Mouse (Mus musculus): ENCODE data around the gene Pard3.

Gene Pard3

GRCm38 (mm10) chr8:127330258-127331187 is 266.8 kb downstream of the Pard3 start:
- no peak for TF ChIP-seq GATA4 (IDR thresholded peaks at IDR 0.05; ENCODE audit: insufficient replicate concordance, low read length)

DNA sequence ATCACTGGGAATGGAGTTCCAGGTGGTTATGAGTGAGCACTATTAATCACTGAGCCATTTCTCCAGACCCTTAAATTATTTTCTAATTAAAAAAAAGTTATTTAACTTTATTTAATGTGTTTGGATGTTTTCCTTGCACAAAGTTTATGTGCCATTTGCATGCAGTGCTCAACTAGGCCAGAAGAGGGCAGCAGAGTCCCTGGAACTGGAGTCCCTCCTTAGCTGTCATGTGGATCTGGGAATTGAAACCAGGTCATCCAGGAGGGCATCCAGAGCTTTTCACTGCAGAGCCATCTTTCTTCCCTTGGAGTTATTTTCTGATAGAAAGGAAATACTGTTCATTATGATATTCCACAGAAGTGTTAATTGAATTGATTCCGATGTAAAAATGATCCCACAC is 268.1 kb downstream of the Pard3 start:
- TF ChIP-seq GATA4 (IDR thresholded peaks at IDR 0.05; ENCODE audit: insufficient replicate concordance, low read length) = no peak

DNA sequence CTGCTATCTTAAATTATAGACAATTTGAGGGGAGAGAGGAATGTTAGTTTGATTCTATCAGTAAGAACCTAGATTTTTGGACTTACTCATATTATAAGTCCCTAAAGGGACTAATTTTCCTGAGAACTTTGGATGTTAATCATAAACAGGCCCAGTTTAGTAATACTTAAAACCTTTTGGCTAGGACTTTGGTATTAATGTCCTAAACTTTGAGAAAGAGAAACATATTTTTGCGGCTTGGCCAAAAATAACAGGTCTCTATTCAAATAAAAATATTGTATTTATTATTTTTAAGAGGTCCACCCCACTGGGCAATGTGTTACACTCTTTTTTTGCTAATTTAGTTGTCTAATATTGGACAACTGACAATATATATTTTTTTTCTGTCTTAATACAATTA is 271.5 kb downstream of the Pard3 start:
- no peak for TF ChIP-seq GATA4 (IDR thresholded peaks at IDR 0.05; ENCODE audit: insufficient replicate concordance, low read length)

- no peak for TF ChIP-seq GATA4 (IDR thresholded peaks at IDR 0.05; ENCODE audit: insufficient replicate concordance, low read length)
These were observed 274.5 kb downstream of the Pard3 start for GRCm38 (mm10) chr8:127338183-127338582.

- TF ChIP-seq GATA4 (IDR thresholded peaks at IDR 0.05; ENCODE audit: insufficient replicate concordance, low read length) = no peak
These were observed 277.4 kb downstream of the Pard3 start for GRCm38 (mm10) chr8:127341046-127341445.

- no peak for TF ChIP-seq GATA4 (IDR thresholded peaks at IDR 0.05; ENCODE audit: insufficient replicate concordance, low read length)
These were observed 279.4 kb downstream of the Pard3 start for GRCm38 (mm10) chr8:127343115-127343514.

DNA sequence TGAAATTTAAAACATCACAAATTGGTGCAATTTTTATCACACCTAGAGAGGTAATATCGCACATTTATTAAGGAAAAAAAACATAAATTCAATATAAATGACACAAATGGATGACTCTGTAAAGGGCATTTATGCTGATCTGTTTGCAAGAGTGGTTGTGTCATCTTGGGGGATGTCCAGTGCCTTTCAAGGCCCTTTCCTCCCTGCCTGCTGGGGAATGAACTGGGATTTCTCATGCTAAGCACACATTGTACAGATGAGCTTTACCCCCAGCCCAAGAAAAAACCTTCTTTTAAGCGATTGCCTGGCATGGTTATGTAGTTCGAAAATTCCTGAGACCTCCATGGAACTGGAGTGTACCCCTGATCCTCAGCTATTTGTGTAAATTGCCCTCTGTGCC is 280.7 kb downstream of the Pard3 start:
- TF ChIP-seq GATA4 (IDR thresholded peaks at IDR 0.05; ENCODE audit: insufficient replicate concordance, low read length) = no peak

DNA sequence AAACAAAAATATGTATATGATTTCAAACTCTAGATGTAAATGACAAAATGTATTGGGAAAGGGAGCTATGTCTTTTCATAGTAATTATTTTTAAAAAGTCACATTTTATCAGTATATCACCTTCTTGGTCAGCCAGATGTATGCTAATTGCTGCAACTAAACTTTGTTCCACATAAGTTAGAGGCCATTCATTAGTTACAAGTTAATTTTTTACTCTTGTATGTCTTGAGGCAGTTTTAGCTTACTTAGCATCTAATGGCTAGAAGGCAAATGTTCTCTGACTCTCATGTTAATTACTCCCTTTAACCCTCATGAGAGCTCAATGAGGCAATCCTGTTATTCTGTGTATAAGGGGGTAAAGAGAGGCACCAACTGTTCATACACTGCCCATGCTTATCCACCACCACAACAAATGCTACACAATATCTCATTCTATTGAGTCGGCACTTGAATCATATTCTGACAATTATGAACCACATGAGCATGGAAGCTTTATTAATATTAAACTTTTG is 282.3 kb downstream of the Pard3 start:
- TF ChIP-seq GATA4 (IDR thresholded peaks at IDR 0.05; ENCODE audit: insufficient replicate concordance, low read length) = no peak

DNA sequence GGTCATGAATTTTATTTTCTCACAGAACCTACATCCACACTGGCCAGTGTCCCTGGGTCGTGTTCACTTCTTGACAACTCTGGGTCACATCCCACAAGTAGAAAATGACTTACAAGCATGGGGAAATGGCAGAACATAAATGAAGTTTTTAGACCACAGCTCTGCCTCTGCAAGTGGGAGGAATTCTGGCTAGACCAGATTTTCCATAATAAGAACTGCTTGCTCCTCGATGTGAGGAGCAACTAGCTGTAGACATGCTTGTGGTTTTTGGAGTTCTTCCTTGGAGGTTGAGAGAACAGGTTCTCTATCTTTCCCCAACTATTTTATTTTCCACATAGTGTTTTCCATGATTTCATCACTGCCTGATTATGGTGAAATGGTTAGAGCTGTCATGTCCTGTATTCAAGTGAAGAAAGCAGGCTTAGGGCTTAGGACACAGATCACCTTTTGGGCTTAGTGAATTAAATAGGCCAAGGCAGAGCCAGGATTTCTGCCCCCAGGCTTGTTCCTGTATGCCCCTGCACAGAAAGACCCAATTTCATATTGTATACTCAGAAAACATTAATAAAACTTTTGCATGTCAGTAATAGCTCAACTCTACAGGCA is 284.3 kb downstream of the Pard3 start:
- no peak for TF ChIP-seq GATA4 (IDR thresholded peaks at IDR 0.05; ENCODE audit: insufficient replicate concordance, low read length)

GRCm38 (mm10) chr8:127361796-127362195 is 298.1 kb downstream of the Pard3 start:
- no peak for TF ChIP-seq GATA4 (IDR thresholded peaks at IDR 0.05; ENCODE audit: insufficient replicate concordance, low read length)

GRCm38 (mm10) chr8:127368347-127368746 is 304.7 kb downstream of the Pard3 start:
- no peak for TF ChIP-seq GATA4 (IDR thresholded peaks at IDR 0.05; ENCODE audit: insufficient replicate concordance, low read length)

DNA sequence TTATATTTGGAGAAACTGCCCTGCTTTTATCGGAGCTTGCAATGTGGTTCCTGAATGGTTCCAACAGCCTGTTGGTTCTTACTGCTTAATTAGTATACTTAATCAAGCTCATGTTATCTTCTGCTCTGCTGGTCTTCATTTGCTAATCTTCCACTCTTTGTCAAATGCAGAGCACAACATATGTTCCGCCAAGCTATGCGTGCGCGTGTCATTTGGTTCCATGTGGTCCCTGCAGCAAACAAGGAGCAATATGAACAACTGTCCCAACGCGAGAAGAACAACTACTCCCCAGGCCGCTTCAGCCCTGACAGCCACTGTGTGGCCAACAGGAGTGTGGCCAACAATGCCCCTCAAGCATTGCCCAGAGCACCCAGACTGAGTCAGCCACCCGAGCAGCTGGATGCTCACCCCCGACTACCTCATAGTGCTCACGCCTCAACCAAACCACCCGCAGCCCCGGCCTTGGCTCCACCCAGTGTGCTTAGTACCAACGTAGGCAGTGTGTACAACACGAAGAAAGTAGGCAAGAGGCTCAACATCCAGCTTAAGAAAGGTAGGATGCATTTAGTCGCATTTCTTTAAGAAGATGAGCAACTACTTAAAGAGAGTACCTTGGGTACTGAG is 307.7 kb downstream of the Pard3 start:
- TF ChIP-seq GATA4 (IDR thresholded peaks at IDR 0.05; ENCODE audit: insufficient replicate concordance, low read length) = no peak

GRCm38 (mm10) chr8:127377775-127378174 is 314.1 kb downstream of the Pard3 start:
- TF ChIP-seq GATA4 (IDR thresholded peaks at IDR 0.05; ENCODE audit: insufficient replicate concordance, low read length) = no peak

- TF ChIP-seq GATA4 (IDR thresholded peaks at IDR 0.05; ENCODE audit: insufficient replicate concordance, low read length) = no peak
These were observed 315.5 kb downstream of the Pard3 start for GRCm38 (mm10) chr8:127378994-127379858.

DNA sequence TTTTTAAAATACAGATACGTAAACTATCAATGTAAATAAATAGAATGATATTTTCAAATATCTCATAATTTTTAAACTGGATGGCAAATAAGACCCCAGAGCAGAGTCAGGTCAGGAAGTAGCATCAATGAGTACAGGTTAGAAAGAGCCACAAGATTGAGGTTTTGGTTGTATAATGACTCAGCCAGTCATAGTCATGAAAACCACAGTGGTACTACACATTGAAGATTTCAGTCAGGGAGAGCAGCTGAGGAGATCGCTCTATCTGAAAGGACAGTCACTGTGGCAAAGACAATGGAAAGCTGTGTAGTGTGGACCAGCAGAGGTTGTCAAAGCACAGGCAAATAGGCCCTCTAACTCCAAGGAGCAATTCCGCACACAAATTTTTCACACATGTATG is 317.6 kb downstream of the Pard3 start:
- TF ChIP-seq GATA4 (IDR thresholded peaks at IDR 0.05; ENCODE audit: insufficient replicate concordance, low read length) = no peak
